Mouse (Mus musculus): ENCODE measurements at regions not wholly inside any gene's neighbourhood (a gene's known extent, or its start where the extent isn't known, plus 50 kb on each side); places are given as distances from the start of the nearest gene placed in this dataset.

DNA sequence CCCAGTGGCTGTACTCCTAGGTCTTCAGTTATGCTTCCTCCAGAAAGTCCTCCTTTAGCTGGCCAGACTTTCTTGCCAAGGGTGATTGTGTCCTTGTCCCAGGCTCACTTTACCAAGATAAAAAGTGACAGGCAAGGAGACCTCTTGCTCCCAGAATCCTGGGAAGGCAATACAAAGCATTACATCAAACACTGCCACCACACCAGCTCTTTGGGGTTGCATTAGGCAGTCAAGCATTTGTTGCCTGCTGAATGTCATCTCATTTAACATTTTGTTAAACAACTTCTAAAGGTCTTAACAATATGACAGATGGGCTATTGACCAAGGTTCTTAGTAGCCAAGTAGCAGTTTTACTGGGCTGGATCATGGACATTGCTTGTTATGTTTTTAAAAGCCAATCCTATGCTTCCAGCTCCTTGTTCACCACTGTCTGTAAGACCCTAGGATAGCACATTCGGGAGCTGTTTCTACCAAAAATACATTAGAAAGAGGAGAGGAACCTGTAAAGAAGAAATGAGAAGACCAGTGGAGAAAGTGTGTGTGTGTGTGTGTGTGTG, 102.4 kb downstream of the C1d start:
- 74% methylated on average over 1 of the region's 1 CpGs for WGBS
- H3K36me3 ChIP-seq (ENCODE audit: control insufficient read depth, insufficient read depth, low read length): no peaks in the 10 kb centered on the region
- ATAC-seq (ENCODE audit: low FRiP score, low read depth) (no peak), DNase-seq (ENCODE audit: low spot score) (no peak)
- no peak for TF ChIP-seq POLR2A (IDR thresholded peaks at IDR 0.05; ENCODE audit: borderline replicate concordance, extremely low read depth, insufficient read depth, insufficient read length)
- no peaks in the 10 kb centered on the region for H3K4me1 ChIP-seq (ENCODE audit: control insufficient read depth, insufficient read depth, low read length)
- no peaks in the 10 kb centered on the region for H3K27me3 ChIP-seq (ENCODE audit: control insufficient read depth, insufficient read depth, low read length)
- H3K4me3 ChIP-seq (replicated peaks; ENCODE audit: low read length): no peak overlapping the region
- no peaks in the 10 kb centered on the region for H3K9me3 ChIP-seq (ENCODE audit: control insufficient read depth, low read length)
- H3K9ac ChIP-seq (ENCODE audit: low read depth, low read length, severe bottlenecking): no peak overlapping the region
- H3K4me2 ChIP-seq (replicated peaks; ENCODE audit: low read depth, low read length, severe bottlenecking): no peak overlapping the region
- no peak overlapping the region for H3K27ac ChIP-seq (replicated peaks; ENCODE audit: low read depth, low read length)

DNA sequence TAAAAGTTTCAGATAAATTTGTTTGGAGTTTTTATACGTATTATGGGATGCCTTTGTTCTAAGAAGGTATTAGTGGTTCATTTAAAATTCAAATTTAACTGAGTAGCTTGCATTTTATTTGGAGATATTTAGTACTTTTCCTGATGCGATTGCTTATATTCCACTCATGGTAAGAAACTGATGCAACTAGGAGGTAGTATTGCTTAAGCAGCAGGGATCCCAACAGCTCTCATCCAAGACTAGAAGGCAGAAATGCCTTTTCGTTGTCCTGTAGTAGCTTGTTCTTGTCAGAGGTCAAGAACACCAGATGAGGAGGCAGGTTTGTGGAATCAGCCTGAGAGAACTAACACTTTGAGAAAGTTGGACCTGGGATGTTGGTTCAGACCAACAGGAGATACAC, 120.5 kb downstream of the C1d start:
- H3K9ac ChIP-seq (ENCODE audit: low read depth, low read length, severe bottlenecking): no peak overlapping the region
- DNase-seq (ENCODE audit: low spot score): no peak
- no peak for TF ChIP-seq POLR2A (IDR thresholded peaks at IDR 0.05; ENCODE audit: borderline replicate concordance, extremely low read depth, insufficient read depth, insufficient read length)
- no peaks in the 10 kb centered on the region for H3K9me3 ChIP-seq (ENCODE audit: control insufficient read depth, low read length)
- H3K4me1 ChIP-seq (ENCODE audit: control insufficient read depth, insufficient read depth, low read length): no peaks in the 10 kb centered on the region
- H3K27ac ChIP-seq (replicated peaks; ENCODE audit: low read depth, low read length): no peak overlapping the region
- H3K36me3 ChIP-seq (ENCODE audit: control insufficient read depth, insufficient read depth, low read length): no peaks in the 10 kb centered on the region
- no peak for ATAC-seq (ENCODE audit: low FRiP score, low read depth)
- 78% methylated on average over 3 of the region's 3 CpGs for WGBS
- no peaks in the 10 kb centered on the region for H3K27me3 ChIP-seq (ENCODE audit: control insufficient read depth, insufficient read depth, low read length)
- H3K4me2 ChIP-seq (replicated peaks; ENCODE audit: low read depth, low read length, severe bottlenecking): no peak overlapping the region
- no peak overlapping the region for H3K4me3 ChIP-seq (replicated peaks; ENCODE audit: low read length)

DNA sequence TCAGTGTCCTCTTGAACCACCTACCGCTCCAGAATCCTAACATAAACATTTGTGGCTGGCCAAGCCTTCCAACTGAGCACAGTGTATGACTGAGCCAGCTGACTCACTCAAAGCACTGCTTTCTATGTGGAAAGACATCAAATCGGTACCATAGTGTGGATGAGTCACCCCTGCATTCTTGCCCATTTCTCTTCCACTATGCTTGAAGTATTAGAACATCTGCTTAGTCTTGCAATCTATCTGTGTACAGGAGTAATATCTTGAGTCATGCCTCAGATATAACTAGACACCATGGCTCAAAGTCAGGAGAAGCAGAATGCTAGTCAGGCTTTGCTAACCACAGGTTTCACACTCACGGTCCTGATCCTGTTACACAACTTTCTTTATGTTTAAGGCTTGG, 129.4 kb downstream of the C1d start:
- ATAC-seq (ENCODE audit: low FRiP score, low read depth) (no peak), DNase-seq (ENCODE audit: low spot score) (no peak)
- H3K36me3 ChIP-seq (ENCODE audit: control insufficient read depth, insufficient read depth, low read length): no peaks in the 10 kb centered on the region
- 78% methylated on average over 3 of the region's 3 CpGs for WGBS
- no peaks in the 10 kb centered on the region for H3K27me3 ChIP-seq (ENCODE audit: control insufficient read depth, insufficient read depth, low read length)
- no peaks in the 10 kb centered on the region for H3K4me1 ChIP-seq (ENCODE audit: control insufficient read depth, insufficient read depth, low read length)
- H3K9ac ChIP-seq (ENCODE audit: low read depth, low read length, severe bottlenecking): no peak overlapping the region
- no peak overlapping the region for H3K4me2 ChIP-seq (replicated peaks; ENCODE audit: low read depth, low read length, severe bottlenecking)
- H3K9me3 ChIP-seq (ENCODE audit: control insufficient read depth, low read length): no peaks in the 10 kb centered on the region
- no peak overlapping the region for H3K4me3 ChIP-seq (replicated peaks; ENCODE audit: low read length)
- TF ChIP-seq POLR2A (IDR thresholded peaks at IDR 0.05; ENCODE audit: borderline replicate concordance, extremely low read depth, insufficient read depth, insufficient read length): no peak
- H3K27ac ChIP-seq (replicated peaks; ENCODE audit: low read depth, low read length): no peak overlapping the region

DNA sequence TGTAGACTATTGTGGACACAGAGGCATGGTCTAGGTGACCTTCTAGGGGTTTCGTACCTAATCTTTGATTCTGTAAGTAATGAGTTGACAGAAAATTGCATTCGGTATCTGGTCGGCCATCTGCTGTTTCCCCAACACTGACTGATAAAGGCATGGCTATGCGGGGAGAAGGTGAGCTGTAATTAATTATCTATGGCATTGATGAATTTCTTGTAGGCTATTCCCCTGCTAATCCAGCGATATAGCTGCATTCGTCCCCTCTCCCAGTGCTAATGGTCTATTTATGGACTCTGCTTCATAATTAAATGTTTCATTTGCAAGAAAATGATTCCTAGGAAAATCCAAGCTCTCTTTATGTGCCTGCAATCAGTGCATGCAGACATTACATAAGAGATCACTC, 136.5 kb downstream of the C1d start:
- no peaks in the 10 kb centered on the region for H3K4me1 ChIP-seq (ENCODE audit: control insufficient read depth, insufficient read depth, low read length)
- no peak overlapping the region for H3K27ac ChIP-seq (replicated peaks; ENCODE audit: low read depth, low read length)
- ATAC-seq (ENCODE audit: low FRiP score, low read depth) (no peak), DNase-seq (ENCODE audit: low spot score) (no peak)
- H3K9me3 ChIP-seq (ENCODE audit: control insufficient read depth, low read length): no peaks in the 10 kb centered on the region
- no peaks in the 10 kb centered on the region for H3K36me3 ChIP-seq (ENCODE audit: control insufficient read depth, insufficient read depth, low read length)
- TF ChIP-seq POLR2A (IDR thresholded peaks at IDR 0.05; ENCODE audit: borderline replicate concordance, extremely low read depth, insufficient read depth, insufficient read length): no peak
- H3K4me3 ChIP-seq (replicated peaks; ENCODE audit: low read length): no peak overlapping the region
- no peaks in the 10 kb centered on the region for H3K27me3 ChIP-seq (ENCODE audit: control insufficient read depth, insufficient read depth, low read length)
- H3K9ac ChIP-seq (ENCODE audit: low read depth, low read length, severe bottlenecking): no peak overlapping the region
- no peak overlapping the region for H3K4me2 ChIP-seq (replicated peaks; ENCODE audit: low read depth, low read length, severe bottlenecking)
- WGBS: 64% methylated on average over 6 of the region's 6 CpGs

DNA sequence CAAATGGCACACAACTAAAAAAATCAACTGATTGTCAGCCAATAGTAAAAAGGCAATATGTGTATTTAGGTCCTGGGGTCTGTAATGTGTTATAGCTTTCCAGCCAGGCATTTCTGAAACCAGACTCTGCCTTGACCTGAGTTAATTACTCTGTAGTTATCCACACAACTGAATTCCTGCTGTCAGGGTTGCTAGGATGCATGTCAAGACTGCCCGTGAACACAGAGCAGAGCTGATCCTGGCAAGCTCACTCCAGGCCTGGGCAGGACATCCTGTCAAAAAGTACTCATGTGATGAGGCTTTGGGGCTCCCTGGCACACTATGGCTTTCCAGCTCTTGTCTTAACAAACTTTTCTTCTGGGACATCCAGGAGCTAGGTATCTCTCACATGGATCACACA, 157.2 kb downstream of the C1d start:
- TF ChIP-seq POLR2A (IDR thresholded peaks at IDR 0.05; ENCODE audit: borderline replicate concordance, extremely low read depth, insufficient read depth, insufficient read length): no peak
- Histone ChIP-seq H3K9ac (ENCODE audit: low read depth, low read length, severe bottlenecking) (no peak overlapping the region), H3K9me3 (ENCODE audit: control insufficient read depth, low read length) (no peaks in the 10 kb centered on the region), H3K4me2 (replicated peaks; ENCODE audit: low read depth, low read length, severe bottlenecking) (no peak overlapping the region), H3K27me3 (ENCODE audit: control insufficient read depth, insufficient read depth, low read length) (no peaks in the 10 kb centered on the region), H3K27ac (replicated peaks; ENCODE audit: low read depth, low read length) (no peak overlapping the region), H3K36me3 (ENCODE audit: control insufficient read depth, insufficient read depth, low read length) (no peaks in the 10 kb centered on the region), H3K4me1 (ENCODE audit: control insufficient read depth, insufficient read depth, low read length) (no peaks in the 10 kb centered on the region), H3K4me3 (replicated peaks; ENCODE audit: low read length) (no peak overlapping the region)
- no peak for DNase-seq (ENCODE audit: low spot score)
- 15% methylated on average over 1 of the region's 1 CpGs for WGBS
- ATAC-seq (ENCODE audit: low FRiP score, low read depth): no peak

DNA sequence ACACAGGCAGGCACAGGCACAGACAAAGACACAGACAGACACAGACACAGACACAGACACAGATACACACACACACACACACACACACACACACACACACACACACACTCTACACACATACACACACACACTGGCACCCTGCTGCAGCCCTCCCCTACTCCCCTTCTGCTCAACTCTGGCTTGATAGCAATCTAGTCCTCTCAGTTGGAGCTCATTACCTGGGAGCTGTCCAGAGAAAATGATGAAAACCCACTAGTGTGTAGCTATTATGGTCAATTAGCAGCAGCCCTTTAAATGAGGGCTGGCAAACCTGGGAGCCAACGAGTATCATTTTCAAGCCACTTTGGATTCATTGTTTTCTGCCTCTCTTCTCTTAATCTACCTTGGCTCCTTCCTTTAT, 157.8 kb downstream of the C1d start:
- H3K27ac ChIP-seq (replicated peaks; ENCODE audit: low read depth, low read length): no peak overlapping the region
- ATAC-seq (ENCODE audit: low FRiP score, low read depth): no peak
- H3K4me1 ChIP-seq (ENCODE audit: control insufficient read depth, insufficient read depth, low read length): no peaks in the 10 kb centered on the region
- H3K4me3 ChIP-seq (replicated peaks; ENCODE audit: low read length): no peak overlapping the region
- no peaks in the 10 kb centered on the region for H3K27me3 ChIP-seq (ENCODE audit: control insufficient read depth, insufficient read depth, low read length)
- 4% methylated on average over 1 of the region's 1 CpGs for WGBS
- H3K4me2 ChIP-seq (replicated peaks; ENCODE audit: low read depth, low read length, severe bottlenecking): no peak overlapping the region
- H3K9ac ChIP-seq (ENCODE audit: low read depth, low read length, severe bottlenecking): no peak overlapping the region
- H3K9me3 ChIP-seq (ENCODE audit: control insufficient read depth, low read length): no peaks in the 10 kb centered on the region
- TF ChIP-seq POLR2A (IDR thresholded peaks at IDR 0.05; ENCODE audit: borderline replicate concordance, extremely low read depth, insufficient read depth, insufficient read length): no peak
- no peaks in the 10 kb centered on the region for H3K36me3 ChIP-seq (ENCODE audit: control insufficient read depth, insufficient read depth, low read length)
- DNase-seq (ENCODE audit: low spot score): no peak
